Comparison of ENCODE assay signal across 15 mouse cellular contexts in genomic region chr15:86256728-86257179, GRCm38 (mm10). TPM values are rescaled to one million over a fixed set of nuclear protein-coding genes. Genes with fewer than 3 reads are reported as not detected.
DNase-seq lines count a peak whose midpoint lies in the region; ATAC-seq lines count a peak whose summit lies in the region.
"Had no signal": no experiment of that assay in that cellular context is flagged by ENCODE, and none has a peak within 500 bp of the region (broad histone marks: within the 10 kb centered on the region; RNA-seq: fewer than 3 reads in every experiment).

No protein-coding gene starts in this region.

- no peak overlapping the region for H3K4me2 ChIP-seq in hindbrain, embryonic 14.5 days (replicated peaks)
- H3K4me2 ChIP-seq: heart, embryonic 13.5 days; kidney, embryonic 15.5 days; liver, embryonic 11.5 days had no signal

- peaks cover 32% of the 10 kb centered on the region for H3K4me1 ChIP-seq in hindbrain, embryonic 10.5 days (replicated peaks)
- H3K4me1 ChIP-seq in hindbrain, embryonic 14.5 days (replicated peaks; ENCODE audit: control insufficient read depth, insufficient read depth, low read length): peaks cover 6% of the 10 kb centered on the region; the same call in 1 of the 2 replicates

- no peak for ATAC-seq in hindbrain, embryonic 14.5 days (ENCODE audit: low FRiP score)
- ATAC-seq in hematopoietic stem cell, adult 5-6 weeks (replicated peaks in 1 of 2; ENCODE audit: insufficient read depth in 1 of 2, low FRiP score in 2 of 2, low TSS enrichment in 1 of 2, low read depth in 1 of 2, poor library complexity in 2 of 2, severe bottlenecking in 2 of 2): peak; percentile 25 to 33; a peak in 3 of 4 replicates

- WGBS in hindbrain, embryonic 10.5 days: 69% methylated on average over 4 of the region's 4 CpGs
- WGBS in hindbrain, embryonic 14.5 days: 60% methylated on average over 4 of the region's 4 CpGs

- no peak overlapping the region for H3K4me3 ChIP-seq in hindbrain, embryonic 10.5 days
- no peak overlapping the region for H3K4me3 ChIP-seq in hindbrain, embryonic 14.5 days (replicated peaks; ENCODE audit: low read length)
- H3K4me3 ChIP-seq: heart, embryonic 13.5 days; kidney, embryonic 15.5 days had no signal

- DNase-seq in hindbrain, embryonic 10.5 days (ENCODE audit: low spot score): no peak
- no peak for DNase-seq in hindbrain, embryonic 14.5 days (ENCODE audit: low spot score)
- peak; percentile 52 for DNase-seq in right cerebral cortex, adult 18-20 months
- DNase-seq in right cerebral cortex, adult 2 months (ENCODE audit: low spot score in 2 of 2): no peak
- DNase-seq in kidney, adult 11 months: no peak
- no peak for DNase-seq in embryo, embryonic 9.5 days (ENCODE audit: extremely low spot score)
- no peak for DNase-seq in spleen, postnatal 10 days (ENCODE audit: low spot score in 2 of 2)
- DNase-seq: B cell, adult 2 months; cerebellum, adult 11 months; heart, postnatal 4 days; thymus, postnatal 4 days had no signal

- no peaks in the 10 kb centered on the region; the same call in 1 of the 2 replicates for H3K27me3 ChIP-seq in hindbrain, embryonic 10.5 days (ENCODE audit: insufficient read depth, poor library complexity, severe bottlenecking)
- H3K27me3 ChIP-seq in hindbrain, embryonic 14.5 days (ENCODE audit: control insufficient read depth, insufficient read depth, low read length): no peaks in the 10 kb centered on the region
- H3K27me3 ChIP-seq: kidney, embryonic 15.5 days had no signal

- peak overlapping the region; percentile 18; the same call in 1 of the 2 replicates for H3K27ac ChIP-seq in hindbrain, embryonic 10.5 days
- no peak overlapping the region for H3K27ac ChIP-seq in hindbrain, embryonic 14.5 days
- H3K27ac ChIP-seq: heart, embryonic 13.5 days; kidney, embryonic 15.5 days had no signal

- no peak overlapping the region for H3K9ac ChIP-seq in hindbrain, embryonic 14.5 days
- H3K9ac ChIP-seq: heart, embryonic 13.5 days; kidney, embryonic 15.5 days had no signal

- no peaks in the 10 kb centered on the region for H3K36me3 ChIP-seq in hindbrain, embryonic 10.5 days
- no peaks in the 10 kb centered on the region for H3K36me3 ChIP-seq in hindbrain, embryonic 14.5 days (replicated peaks; ENCODE audit: control insufficient read depth, insufficient read depth)
- H3K36me3 ChIP-seq: kidney, embryonic 15.5 days had no signal

- H3K9me3 ChIP-seq in hindbrain, embryonic 10.5 days: no peaks in the 10 kb centered on the region
- no peaks in the 10 kb centered on the region for H3K9me3 ChIP-seq in hindbrain, embryonic 14.5 days (ENCODE audit: control insufficient read depth, low read length)
- H3K9me3 ChIP-seq: heart, embryonic 13.5 days; kidney, embryonic 15.5 days had no signal

RNA-seq across cellular contexts. Expression of gene Tbc1d22a, which starts 42.5 kb away (rescaled TPM):
- 13.4 and 13.5 TPM in 2 replicates for polyA plus RNA-seq in hindbrain, embryonic 10.5 days (2016; fragmentation: Nextera tagmentation; extraction: Ambion mirVana)
- polyA plus RNA-seq in hindbrain, embryonic 14.5 days (2014; fragmentation: Nextera tagmentation; extraction: Ambion mirVana): 9.9 and 10.7 TPM in 2 replicates
- total RNA-seq in hematopoietic stem cell, adult 5-6 weeks (2017): 14.6 and 25.8 TPM in 2 replicates
